Mouse (Mus musculus): ENCODE measurements at regions not wholly inside any gene's neighbourhood (a gene's known extent, or its start where the extent isn't known, plus 50 kb on each side); places are given as distances from the start of the nearest gene placed in this dataset.
"Not testable (repeated sequence)": the region's sequence is repeated elsewhere in the genome, so short reads cannot be mapped to it uniquely, and the experiment has no call there.

DNA sequence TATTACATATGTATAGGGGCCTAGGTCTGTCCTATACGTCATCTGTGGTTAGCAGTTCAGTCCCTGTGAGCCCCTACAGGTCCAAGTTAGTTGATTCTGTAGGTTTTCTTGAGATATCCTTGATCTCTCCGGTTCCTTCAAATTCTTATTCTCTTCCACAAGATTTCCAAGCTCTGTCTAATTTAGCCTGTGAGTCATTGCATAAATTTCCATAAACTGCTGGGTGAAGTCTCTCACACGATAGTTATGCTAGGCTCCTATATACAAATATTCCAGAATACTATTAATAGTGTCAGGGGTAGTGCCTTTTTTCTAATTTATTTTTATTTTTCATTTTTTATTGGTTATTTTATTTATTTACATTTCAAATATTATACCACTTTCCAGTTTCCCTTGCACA lies 105.4 kb downstream of the 4921509C19Rik start:
- DNase-seq: not testable (repeated sequence)
- intact Hi-C loops (cut with DNase I): loop anchor here (5.0 kb wide), 1 partner anchor 148 kb away; no protein-coding TSS in a partner anchor
